Mouse (Mus musculus) ZHBTc4 (cell line): ENCODE results near the gene Mob4.

Experiments used
- DNase-seq: peaks from one replicate; pipeline ENCODE4 v3.0.0-alpha.2; 2011; ENCODE audit warnings: low read depth, low spot score

Mob4 gene

DNA sequence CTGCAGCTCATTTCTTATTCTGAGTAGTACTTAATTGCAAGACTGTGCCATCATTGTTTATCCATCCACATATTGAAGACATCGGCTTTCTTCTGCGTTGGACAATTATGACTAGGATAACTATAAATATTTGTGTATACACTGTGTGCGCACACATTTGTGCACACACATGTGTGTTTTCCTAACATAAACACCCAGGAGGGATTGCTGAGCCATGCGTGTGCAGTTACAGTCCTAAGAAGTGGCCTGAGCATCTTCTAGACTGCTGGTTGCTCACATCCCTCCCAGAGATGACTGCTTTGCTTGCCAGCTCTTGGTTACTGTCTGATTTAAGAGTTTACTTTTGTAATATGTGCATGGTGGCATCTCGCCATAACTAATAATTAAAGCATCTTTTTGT lies 51.4 kb downstream of the Mob4 start:
- DNase-seq = no peak

DNA sequence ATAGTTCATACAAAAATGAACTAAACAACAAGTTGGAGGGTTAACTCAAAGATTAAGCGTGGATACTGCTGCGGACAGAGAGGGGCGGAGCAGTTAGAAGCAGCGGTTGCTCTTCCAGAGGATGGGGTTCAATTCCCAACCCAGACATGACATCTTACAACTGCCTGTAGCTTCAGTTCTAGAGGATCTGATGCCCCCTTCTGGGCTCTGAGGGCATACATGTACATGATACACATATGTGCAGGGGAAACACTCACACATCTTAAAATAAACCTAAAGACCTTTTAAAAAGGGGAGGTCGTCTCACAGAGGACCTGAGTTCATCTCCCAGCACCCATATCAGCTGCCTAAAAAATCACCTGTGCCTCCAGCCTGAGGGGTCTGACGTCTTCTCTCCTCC lies 54.7 kb downstream of the Mob4 start:
- DNase-seq = peak; percentile 54

DNA sequence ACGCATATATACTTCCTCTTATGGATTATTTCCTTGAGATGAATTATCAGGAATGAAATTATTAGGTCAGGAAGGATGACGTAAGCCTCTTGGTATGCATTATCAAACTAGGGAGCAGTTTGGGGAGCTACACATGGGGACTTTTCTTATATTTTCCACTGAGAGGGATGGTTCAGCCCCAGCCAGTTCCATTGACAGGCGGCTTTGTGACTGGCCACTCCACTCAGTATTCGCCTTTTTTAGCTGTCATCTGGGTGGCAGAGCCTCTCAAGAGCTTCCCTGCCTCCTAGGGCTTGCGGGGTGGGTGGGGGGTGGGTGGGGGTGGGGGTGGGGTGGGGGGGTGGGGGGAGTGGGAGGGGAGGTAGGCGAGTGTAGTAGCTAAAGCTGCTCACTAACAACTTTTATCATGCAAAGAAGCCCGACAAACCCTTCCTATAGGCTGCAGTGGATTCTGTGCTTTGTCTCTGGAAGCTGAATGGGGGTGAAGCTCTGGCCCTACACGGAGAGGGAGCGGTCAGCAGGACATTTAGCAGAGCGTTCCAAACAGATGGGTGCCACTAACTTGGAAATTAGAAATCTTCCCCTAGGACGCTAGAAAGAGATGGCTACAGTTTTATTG lies 55.7 kb downstream of the Mob4 start:
- no peak for DNase-seq

DNA sequence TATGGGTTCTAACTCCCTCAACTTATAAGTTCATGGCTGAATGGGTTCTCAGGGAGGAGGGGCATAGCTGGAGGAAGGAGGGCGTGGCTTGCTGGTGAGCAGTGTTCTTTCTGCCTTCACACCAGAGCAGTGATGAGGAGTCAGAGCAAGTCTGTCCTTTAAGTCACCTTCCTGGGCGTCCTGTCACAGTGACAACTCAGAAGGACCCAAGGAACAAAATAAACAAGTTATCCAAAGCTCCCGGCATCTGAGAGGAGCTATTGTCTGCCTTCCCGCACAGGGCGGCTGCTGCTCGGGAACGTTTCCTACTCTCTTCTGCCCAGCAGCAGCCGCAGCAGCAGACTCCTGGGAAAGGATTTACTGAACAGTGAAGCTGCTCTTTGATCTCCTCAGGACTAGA lies 61.0 kb downstream of the Mob4 start:
- peak; percentile 82 for DNase-seq

DNA sequence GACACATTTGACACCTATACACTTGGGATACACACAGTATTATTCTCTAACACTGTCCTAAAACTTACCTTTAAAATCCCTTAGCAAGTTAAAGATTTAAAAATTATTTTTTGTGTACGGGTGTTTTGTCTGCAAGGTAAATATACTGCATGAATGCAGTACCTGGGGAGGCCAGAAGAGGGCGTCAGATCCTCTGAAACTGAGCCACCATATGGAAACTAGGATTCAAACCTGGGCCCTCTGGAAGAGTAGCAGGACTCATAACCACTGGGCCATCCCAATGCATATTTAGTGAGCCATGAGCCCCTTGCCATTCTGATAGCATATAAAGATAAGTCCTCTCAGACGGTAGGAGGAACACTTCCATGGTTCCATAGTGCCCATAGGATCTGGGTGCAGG lies 61.8 kb downstream of the Mob4 start:
- DNase-seq = peak; percentile 79

DNA sequence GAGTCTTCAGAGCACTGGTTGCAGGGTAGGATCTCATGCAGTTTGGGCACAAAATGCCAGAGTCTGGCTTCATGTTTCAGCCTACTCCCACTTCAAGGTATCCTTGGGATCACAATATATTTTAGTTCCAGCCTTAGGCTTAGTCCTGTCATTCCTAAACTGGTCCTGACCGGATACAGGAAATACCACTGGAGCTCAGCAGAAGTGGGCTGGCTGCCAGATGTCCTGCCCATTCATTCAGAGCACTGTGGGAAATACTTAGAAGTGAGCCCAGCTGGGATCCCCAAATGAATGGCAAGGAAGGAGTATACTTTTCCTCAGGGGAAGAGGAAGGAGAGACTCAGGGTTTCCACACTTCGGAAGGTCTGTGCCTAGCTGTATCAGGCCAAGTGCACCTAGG lies 62.3 kb downstream of the Mob4 start:
- DNase-seq = peak; percentile 68

DNA sequence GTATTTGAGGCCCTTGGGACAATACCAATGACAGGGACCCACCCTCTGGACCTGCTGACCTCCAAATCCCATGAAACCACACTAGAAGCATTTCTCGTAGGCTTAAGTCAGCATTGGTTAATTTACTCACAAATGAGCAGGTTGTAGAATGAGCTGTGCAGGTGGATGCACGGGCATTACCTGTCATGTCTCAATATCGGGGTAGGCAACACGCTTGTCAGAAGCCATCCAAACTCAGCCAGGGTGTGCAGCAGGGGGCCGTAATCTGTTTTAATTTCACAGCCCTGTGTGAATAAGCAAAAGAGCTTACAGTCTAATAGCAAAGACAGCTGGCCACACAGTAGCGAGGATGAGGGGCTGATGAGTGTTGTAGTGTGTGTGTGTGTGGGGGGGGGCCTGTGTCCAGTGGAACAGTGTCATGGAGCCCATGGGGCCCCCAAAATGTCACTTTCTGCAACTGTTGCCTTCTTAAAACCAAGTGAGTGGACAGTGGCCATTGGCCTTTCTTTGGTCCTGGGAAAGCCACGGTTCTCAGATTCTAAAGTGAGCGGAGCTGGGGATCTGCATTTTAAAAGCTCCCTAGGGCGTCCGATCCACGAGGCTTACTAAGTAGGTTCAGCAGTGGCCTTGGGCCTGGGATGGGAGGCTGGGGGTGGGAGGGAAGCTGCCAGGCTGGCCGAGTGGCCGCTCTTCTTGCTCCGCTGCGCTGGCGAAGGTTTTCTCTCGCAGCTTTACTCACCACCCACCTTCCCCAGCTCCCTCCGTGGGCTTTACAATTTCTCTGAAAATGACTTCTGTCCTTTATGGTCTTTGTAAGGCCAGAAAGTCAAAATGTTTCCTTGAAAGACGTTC lies 63.3 kb downstream of the Mob4 start:
- peak; percentile 49 for DNase-seq

DNA sequence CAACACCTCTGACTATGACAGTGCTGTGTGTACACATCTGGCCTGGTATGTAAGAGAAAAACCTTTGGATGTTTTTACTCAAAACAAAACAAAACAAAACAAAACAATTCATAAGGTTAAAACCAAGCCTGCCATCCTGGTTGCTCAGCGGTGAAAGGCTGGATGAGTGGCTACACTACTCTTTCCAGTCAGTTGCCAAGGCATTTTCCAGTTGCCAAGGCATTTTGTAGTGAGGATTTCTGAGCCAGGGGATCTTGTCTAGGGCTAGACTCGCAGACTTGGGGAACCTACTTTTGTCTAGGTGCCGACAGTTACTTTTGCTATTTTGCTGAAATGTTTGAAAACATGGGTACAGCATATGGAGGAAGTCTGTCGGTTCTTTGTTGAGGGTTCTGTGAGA lies 64.0 kb downstream of the Mob4 start:
- DNase-seq = no peak

DNA sequence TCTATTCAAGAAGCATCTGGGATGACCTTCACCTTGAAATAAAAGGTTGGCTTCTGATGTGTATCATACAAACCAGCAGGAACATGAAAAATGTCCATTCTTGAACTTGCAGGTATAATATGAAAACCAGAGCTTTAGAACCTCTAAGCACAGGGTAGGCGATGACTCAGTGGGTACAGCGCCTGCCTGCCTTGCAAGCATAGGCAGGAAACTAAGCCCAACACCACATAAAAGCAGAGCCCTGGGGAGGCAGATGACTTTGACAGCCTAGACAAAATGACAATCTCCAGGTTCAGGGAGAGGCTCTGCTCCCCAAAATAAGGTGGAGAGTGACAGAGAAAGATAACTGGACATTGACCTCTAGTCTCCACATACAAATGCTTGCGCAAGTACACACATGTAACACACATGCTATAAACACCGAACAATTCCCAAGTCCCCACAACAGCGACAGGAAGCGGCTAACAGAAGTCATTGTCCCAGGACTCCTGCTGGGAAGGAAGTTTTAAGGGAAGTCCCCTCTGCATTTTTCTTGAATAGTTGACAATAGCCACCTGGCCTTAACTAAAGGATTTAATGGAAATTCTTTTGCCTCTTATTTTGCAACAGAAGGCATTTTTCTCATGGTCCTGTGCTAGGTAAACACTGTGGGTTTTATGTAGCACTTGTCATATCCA lies 65.4 kb downstream of the Mob4 start:
- DNase-seq = peak; percentile 63

DNA sequence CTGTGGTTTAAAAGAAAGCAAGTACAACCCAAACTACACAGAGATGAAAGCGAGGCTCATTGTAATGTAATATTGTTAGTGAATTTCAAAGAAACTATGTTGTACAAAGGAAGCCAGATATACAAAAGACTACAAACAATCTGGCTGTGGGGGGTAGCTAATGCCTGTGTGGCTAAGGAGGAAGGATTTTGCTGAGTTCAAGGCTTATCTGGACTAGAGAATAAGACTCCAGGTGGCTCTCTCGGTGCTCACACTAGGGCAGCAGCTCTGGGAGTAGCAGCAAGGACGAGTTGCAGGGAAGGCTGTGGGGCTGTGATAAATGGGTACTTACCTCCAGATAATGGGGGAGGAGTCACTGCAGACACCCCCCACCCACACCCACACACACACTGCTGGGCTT lies 67.7 kb downstream of the Mob4 start:
- peak; percentile 96 for DNase-seq

DNA sequence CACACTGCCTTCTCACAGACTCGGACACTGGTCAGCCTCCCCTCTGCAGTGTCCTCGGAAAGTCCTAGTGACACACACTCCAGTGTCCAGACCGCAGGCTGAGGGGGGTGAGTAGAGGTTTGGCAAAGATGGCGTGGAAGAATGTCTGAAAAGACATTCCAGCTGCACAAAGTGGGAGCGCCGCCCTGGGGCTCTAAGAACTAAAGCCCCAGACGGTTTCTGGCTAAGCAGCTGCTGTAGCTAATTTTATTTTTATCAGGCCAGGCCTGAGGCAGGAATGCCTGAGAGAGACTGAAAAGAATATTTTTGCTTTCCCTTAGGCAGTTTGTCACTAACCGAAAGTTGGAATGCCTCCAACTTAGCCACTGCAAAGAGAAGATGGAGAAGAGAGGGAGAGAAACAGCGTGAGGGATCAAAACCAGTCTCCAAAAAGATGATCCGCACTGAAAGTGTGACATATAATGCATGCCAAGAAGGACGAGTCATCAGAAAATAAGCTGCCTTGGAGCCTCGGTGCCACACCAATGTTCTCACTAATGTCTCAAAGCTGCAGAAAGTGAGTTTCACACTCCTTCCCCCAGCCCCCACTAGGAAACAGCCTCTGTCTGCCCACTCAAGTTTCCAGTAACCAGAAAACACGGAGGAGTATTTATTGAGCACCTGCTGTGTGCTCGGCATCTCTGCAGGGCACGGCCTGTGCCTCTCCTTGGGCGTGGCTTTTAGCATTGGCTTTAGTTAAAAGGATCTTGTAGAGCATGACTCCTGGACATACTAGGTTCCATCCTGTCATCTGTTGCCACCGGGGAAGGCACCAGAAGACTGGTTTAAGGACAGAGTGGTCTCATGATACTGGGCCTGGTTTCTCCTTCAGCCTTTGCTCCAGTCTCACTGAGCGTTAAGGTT lies 71.1 kb downstream of the Mob4 start:
- peak; percentile 65 for DNase-seq
